Mouse (Mus musculus) gastrocnemius, postnatal 10 days (tissue): ENCODE results near the gene Fabp2. TPM values are rescaled to one million over a fixed set of nuclear protein-coding genes. Genes with fewer than 3 reads are reported as not detected.
"Not testable (repeated sequence)": the region's sequence is repeated elsewhere in the genome, so short reads cannot be mapped to it uniquely, and the experiment has no call there.

Experiments used
- DNase-seq: peaks from one replicate; pipeline ENCODE4 v3.0.0; 2021; ENCODE audit warnings: mixed read lengths
- total RNA-seq, 2 experiments: library from RNA; stranded (reverse); gene quantifications; 2 replicates each; pipeline ENCODE4 v1.2.3; 2021

Fabp2 gene
- total RNA-seq, 2 experiments from 2014 or later = not detected

GRCm38 (mm10) chr3:122920572-122921435, 25.9 kb downstream of the Fabp2 start:
- DNase-seq = no peak

GRCm38 (mm10) chr3:122921676-122922527, 27.0 kb downstream of the Fabp2 start:
- no peak for DNase-seq

GRCm38 (mm10) chr3:122923147-122923546, 28.3 kb downstream of the Fabp2 start:
- DNase-seq = no peak

GRCm38 (mm10) chr3:122924009-122924914, 29.4 kb downstream of the Fabp2 start, which contains the start of gene 1810037I17Rik:
Gene 1810037I17Rik (plus strand): TSS chr3:122924203.
- peak; percentile 97 for DNase-seq

- DNase-seq = no peak
Measured at GRCm38 (mm10) chr3:122929723-122930122, 34.9 kb downstream of the Fabp2 start.

GRCm38 (mm10) chr3:122932466-122932865, 37.6 kb downstream of the Fabp2 start:
- DNase-seq = no peak

GRCm38 (mm10) chr3:122937176-122937575, 42.3 kb downstream of the Fabp2 start:
- DNase-seq = not testable (repeated sequence)

- peak; percentile 56 for DNase-seq
Measured at GRCm38 (mm10) chr3:122939215-122939614, 44.3 kb downstream of the Fabp2 start.

- no peak for DNase-seq
Measured at GRCm38 (mm10) chr3:122943387-122943890, 48.6 kb downstream of the Fabp2 start.

Other genes starting within 250 kb of the Fabp2 start
- gene Pde5a, start 166.1 kb upstream of the Fabp2 start, total RNA-seq = 10 to 100 TPM; 11.0 to 12.9 TPM
- gene Gm10959, start 24.3 kb downstream of the Fabp2 start, total RNA-seq = not detected
- 10 to 100 TPM; 25.8 to 27.3 TPM for gene 1810037I17Rik, start 29.1 kb downstream of the Fabp2 start, total RNA-seq
- 10 to 100 TPM in 1 of 2 experiments, 1 to 10 TPM in 1; 9.6 to 12.1 TPM for gene Usp53, start 89.4 kb downstream of the Fabp2 start, total RNA-seq
- gene Myoz2, start 139.9 kb downstream of the Fabp2 start, total RNA-seq = 100 to 1,000 TPM; 268 to 314 TPM